Mouse (Mus musculus) stomach, embryonic 16.5 days (tissue): ENCODE measurements around the gene Mrpl39. TPM values are rescaled to one million over a fixed set of nuclear protein-coding genes. Genes with fewer than 3 reads are reported as not detected.

Source experiments
- ATAC-seq: fragments of 200-750 bp; cut with Nextera tagmentation; 2 replicates; pipeline ENCODE4 v1.8.0; 2017; ENCODE audit warnings: moderate number of reproducible peaks, moderate TSS enrichment; ENCODE audit not compliant: insufficient read depth, low FRiP score
- H3K27ac ChIP-seq: fragments of 300-500 bp; sonication (generic); 2 replicates; pipeline ENCODE4 v1.5.1; 2014; ENCODE audit warnings: low read length
- H3K27me3 ChIP-seq: fragments of 300-500 bp; sonication (generic); 2 replicates; pipeline ENCODE4 v1.6.1; 2014; ENCODE audit warnings: low read length, control low read depth, mixed read lengths; ENCODE audit not compliant: control insufficient read depth, insufficient read depth
- H3K36me3 ChIP-seq: fragments of 300-500 bp; sonication (generic); 2 replicates; pipeline ENCODE4 v1.6.1; 2014; ENCODE audit warnings: low read length; ENCODE audit not compliant: control insufficient read depth, insufficient read depth
- H3K4me1 ChIP-seq: fragments of 300-500 bp; sonication (generic); 2 replicates; pipeline ENCODE4 v1.6.1; 2014; ENCODE audit warnings: low read length, control low read depth, mixed read lengths; ENCODE audit not compliant: control insufficient read depth, insufficient read depth
- H3K4me2 ChIP-seq: fragments of 300-500 bp; sonication (generic); 2 replicates; pipeline ENCODE4 v1.6.1; 2014; ENCODE audit warnings: low read depth, low read length, mixed read lengths
- H3K4me3 ChIP-seq: fragments of 300-500 bp; sonication (generic); replicated peaks from 2 replicates; pipeline ENCODE4 v1.5.1; 2014; ENCODE audit warnings: mild to moderate bottlenecking, low read length
- H3K9ac ChIP-seq: fragments of 300-500 bp; sonication (generic); 2 replicates; pipeline ENCODE4 v1.6.1; 2014; ENCODE audit warnings: low read length
- H3K9me3 ChIP-seq: fragments of 300-500 bp; sonication (generic); replicated peaks from 2 replicates; pipeline ENCODE4 v1.6.1; 2016; ENCODE audit warnings: low read length, control low read depth; ENCODE audit not compliant: control insufficient read depth
- WGBS: fragments of 180-500 bp; shearing (Covaris S2); extraction: QIAGEN DNeasy Blood & Tissue Kit; methylation state at CpG from one replicate; pipeline ENCODE4 v1.1.7; 2014; 5-methylcytosine and 5-hydroxymethylcytosine counted together
- polyA plus RNA-seq: library from polyadenylated mRNA; unstranded; fragments of >200 nt; fragmentation: Nextera tagmentation; extraction: Ambion mirVana; gene quantifications from 2 replicates; pipeline ENCODE4 v1.2.1, GENCODE M21; 2015

The Mrpl39 gene
- polyA plus RNA-seq, 1 experiment from 2014 or later: 46.9 TPM

DNA sequence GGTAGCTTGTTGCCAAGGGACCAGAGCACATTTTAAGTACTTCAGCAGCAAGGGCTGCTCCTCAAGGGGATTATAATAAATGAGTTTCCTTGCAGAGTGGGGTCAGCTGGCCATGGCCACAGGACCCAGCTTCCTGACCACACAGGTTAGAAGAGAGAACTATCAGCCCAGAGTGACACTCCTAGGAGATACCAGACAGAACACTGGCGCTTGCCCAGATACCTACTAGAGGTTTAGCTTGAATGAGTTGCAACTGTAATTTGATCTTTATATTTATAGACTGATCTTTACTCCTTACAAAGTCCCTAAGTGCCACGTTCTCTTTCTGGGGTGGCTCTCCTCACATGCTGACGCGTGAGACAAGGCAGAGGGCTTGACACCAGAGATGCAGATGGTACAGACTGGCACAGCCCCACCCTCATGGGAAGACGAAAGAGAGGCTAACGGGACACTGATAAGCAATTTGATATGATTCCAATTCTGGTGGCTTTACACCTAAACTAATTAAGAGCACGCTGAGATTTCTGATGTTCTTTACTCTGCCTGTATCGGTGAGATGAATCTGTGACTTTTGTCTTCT is 30.8 kb downstream of the Mrpl39 start:
- H3K27ac ChIP-seq: no peak overlapping the region
- H3K9ac ChIP-seq: no peak overlapping the region
- H3K27me3 ChIP-seq: 0 out of 2 replicates have a peak, but pooled peaks cover 3% of the 10 kb centered on the region
- no peaks in the 10 kb centered on the region for H3K9me3 ChIP-seq
- no peak overlapping the region for H3K4me2 ChIP-seq
- WGBS: 55% methylated on average over 8 of the region's 8 CpGs
- H3K4me1 ChIP-seq: no peaks in the 10 kb centered on the region
- ATAC-seq: no peak; the same call in 1 of the 2 replicates
- no peak overlapping the region for H3K4me3 ChIP-seq
- no peaks in the 10 kb centered on the region for H3K36me3 ChIP-seq

DNA sequence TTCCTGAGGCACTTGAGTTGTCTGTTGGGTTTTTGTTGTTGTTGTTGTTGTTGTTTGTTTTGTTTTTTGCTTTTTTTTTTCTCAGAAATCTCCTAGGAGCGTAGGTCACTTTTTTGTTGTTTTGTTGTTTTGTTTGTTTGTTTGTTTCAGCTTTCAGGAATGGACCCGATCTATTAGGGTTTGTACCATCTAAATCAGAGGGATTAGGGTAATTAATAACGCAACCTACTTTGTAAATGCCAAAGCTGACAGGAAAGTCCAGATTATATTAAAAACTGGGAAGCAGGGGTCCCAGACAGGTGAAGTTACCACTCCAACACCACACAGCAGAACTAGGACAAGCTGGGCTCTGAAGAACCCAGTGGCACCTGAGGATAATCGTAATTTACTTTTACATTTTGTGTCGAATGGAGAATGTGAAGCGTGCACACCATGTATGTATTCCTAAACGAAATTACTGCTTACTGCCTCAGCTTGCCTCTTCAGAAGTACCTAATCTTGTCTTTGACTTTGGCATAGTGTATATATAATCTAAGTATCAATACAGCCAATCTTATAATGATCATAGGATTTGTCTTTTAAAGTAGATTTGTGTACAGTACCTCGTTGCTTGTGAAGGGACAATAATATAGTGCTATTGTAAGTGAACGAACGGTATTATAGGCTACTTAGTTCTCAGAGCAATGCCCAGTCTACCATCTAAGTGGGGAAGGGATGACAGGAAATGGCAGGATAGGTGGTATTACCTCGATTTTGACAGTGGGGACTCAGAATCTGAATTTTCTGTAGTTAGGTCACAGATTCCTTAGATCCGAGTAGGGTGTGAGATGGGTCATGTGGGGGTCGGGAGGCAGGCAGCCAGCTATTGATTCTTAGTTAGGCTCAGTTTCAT is 31.5 kb downstream of the Mrpl39 start:
- Histone ChIP-seq H3K9me3 (no peaks in the 10 kb centered on the region), H3K9ac (no peak overlapping the region), H3K4me3 (peak overlapping the region; percentile 51), H3K4me2 (peak overlapping the region; percentile 96), H3K36me3 (no peaks in the 10 kb centered on the region), H3K4me1 (no peaks in the 10 kb centered on the region), H3K27ac (no peak overlapping the region), H3K27me3 (0 out of 2 replicates have a peak, but pooled peaks cover 3% of the 10 kb centered on the region)
- 56% methylated on average over 13 of the region's 13 CpGs for WGBS
- ATAC-seq: no peak

DNA sequence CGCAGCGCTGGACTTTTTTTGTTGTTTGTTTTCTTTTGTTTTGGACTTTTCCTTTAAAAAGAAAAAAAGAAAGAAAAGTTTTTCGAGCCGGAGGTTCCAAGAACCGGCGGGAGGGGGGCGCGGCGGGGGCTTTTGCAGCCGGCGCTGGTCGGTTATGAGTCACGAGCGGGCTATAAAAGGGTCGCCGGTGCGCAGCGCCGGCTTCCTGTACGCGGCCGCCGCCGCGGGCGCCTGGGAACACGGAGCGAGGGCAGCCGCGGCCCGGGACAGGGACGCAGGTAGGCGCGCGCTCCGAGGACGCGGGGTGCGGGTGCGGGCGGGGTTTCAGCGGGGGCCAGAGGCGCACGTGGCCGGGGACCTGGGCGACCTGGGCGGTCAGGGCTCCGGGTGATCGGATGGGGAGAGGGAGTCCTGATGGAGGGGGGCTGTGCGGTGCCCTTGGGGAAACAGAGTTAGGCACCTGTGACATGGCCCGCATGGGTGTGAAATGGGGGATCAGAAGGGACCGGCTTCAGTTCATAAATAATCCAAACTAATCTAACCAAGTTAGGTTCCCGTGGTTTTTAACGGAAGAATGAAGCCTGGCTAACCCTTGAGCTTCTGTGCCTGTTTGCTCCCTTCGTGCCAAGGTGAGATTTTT is 32.3 kb downstream of the Mrpl39 start:
- 0 out of 2 replicates have a peak, but pooled peaks cover 3% of the 10 kb centered on the region for H3K27me3 ChIP-seq
- H3K9me3 ChIP-seq: no peaks in the 10 kb centered on the region
- peak overlapping the region; percentile 51 for H3K4me3 ChIP-seq
- H3K36me3 ChIP-seq: no peaks in the 10 kb centered on the region
- H3K27ac ChIP-seq: no peak overlapping the region
- H3K4me2 ChIP-seq: peak overlapping the region; percentile 96
- under 1% methylated on average over 55 of the region's 55 CpGs for WGBS
- ATAC-seq: peak; percentile 74
- H3K9ac ChIP-seq: peak overlapping the region; percentile 68
- H3K4me1 ChIP-seq: no peaks in the 10 kb centered on the region

DNA sequence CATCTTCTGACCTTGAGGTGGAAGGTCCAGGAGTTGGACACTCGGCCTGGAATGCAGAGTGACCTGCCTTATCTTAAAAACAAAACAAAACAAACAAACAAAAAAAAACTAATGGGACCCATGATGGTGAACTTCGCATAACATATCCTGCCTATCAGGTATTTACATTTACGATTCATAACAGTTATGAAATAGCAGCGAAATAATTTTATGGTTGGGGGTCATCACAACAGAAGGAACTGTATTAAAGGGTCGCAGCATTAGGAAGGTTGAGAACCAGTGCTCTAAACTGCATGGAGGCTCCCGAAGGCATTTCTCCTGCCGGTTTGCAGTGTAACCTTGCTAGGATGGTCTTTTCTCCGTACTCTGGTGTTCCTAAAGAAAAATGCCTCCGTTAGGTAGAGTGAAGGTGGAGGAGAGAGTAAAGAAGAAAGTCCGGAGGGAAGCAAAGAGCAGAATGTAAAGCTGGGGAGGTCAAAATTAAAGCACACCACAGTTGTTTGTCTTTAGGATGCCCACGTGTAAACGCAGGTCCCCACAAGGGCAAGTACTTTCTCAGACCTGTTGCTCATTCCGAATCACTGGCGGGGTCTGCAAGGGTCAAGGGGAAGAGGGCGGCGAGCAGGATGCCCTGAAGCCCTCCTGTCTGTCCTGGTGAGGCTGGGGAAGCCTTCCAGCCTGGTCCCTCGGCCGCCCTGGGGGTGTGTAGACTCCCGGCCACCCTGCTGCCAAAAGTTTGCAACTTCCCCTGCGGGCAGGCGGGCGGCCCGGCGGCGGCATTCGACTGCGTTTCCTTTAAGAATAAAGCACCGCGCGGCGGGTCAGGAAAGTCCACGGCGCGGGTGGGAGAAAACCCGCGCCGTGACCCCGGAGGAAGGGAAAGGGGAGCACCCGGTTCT is 33.1 kb downstream of the Mrpl39 start:
- H3K4me2 ChIP-seq: peak overlapping the region; percentile 96
- no peaks in the 10 kb centered on the region for H3K9me3 ChIP-seq
- H3K9ac ChIP-seq: peak overlapping the region; percentile 68
- ATAC-seq: peak; percentile 25; the same call in 1 of the 2 replicates
- WGBS: 13% methylated on average over 39 of the region's 39 CpGs
- no peak overlapping the region for H3K27ac ChIP-seq
- H3K4me1 ChIP-seq: no peaks in the 10 kb centered on the region
- H3K4me3 ChIP-seq: peak overlapping the region; percentile 51
- 0 out of 2 replicates have a peak, but pooled peaks cover 3% of the 10 kb centered on the region for H3K27me3 ChIP-seq
- no peaks in the 10 kb centered on the region for H3K36me3 ChIP-seq

DNA sequence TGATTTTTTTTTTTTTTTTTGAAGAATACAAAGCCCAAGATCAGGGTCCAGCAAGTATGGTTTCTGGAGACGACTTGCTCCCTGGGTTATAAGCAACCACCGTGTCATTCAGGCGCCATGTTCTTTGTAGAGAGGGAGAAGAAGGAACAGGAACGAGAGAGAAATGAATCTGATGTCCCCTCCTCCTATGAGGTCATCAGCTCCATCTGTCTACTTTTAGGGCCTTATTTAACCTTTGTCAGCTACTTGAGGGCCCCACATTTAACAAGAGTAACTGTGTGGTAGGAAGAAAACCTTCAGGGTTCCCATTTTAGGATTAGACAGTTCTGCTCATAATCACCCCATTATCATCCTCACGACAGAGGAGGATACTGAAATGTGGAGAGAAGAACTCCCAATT is 34.5 kb downstream of the Mrpl39 start:
- Histone ChIP-seq H3K4me1 (no peaks in the 10 kb centered on the region), H3K9ac (no peak overlapping the region), H3K4me2 (no peak overlapping the region), H3K27me3 (0 out of 2 replicates have a peak, but pooled peaks cover 3% of the 10 kb centered on the region), H3K36me3 (no peaks in the 10 kb centered on the region), H3K27ac (no peak overlapping the region), H3K4me3 (no peak overlapping the region), H3K9me3 (no peaks in the 10 kb centered on the region)
- WGBS: 85% methylated on average over 5 of the region's 5 CpGs
- no peak for ATAC-seq

DNA sequence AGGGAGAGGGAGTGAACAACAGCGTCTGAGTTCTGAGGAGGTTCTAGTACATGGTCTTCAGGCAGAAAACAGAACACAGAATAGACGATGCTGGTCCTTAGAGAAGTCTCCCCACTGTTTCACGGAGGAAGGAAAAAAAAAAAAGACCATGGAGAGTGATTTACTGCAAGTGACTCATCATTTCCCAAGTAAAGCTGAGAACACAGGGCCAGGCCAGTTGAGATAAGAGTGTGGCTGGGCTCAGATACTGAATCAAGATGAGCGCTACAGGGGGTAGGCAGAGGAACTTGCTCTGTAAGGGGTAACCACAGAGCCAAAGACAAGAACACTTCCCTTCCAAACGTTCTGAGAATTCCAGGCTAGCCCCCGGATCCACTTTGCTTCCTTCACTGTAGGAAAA is 36.8 kb downstream of the Mrpl39 start:
- 59% methylated on average over 6 of the region's 6 CpGs for WGBS

DNA sequence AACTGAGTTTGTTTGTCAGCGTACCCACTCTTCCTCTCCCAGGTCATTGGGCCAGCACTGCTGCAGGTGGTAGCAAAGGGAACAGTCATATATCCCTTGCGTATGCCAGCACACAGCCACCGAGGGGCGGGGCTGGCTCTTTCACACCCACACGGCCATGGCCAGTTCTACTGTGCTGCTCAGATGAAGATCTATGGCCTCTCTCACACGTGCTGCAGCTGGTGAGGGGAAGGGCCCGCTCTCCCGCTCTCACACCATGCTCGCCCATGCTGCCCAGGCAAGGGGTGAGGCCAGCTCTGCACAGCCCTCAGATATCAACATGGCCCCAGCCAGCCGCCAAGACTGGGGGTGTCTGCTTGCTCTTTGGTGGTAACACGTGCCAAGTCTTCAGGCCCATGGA is 39.4 kb downstream of the Mrpl39 start:
- Histone ChIP-seq H3K9ac (no peak overlapping the region), H3K4me3 (no peak overlapping the region), H3K36me3 (no peaks in the 10 kb centered on the region), H3K27ac (no peak overlapping the region), H3K9me3 (no peaks in the 10 kb centered on the region), H3K27me3 (no peaks in the 10 kb centered on the region), H3K4me2 (no peak overlapping the region), H3K4me1 (no peaks in the 10 kb centered on the region)
- 82% methylated on average over 11 of the region's 11 CpGs for WGBS
- ATAC-seq: no peak

More for the DNA sequence above, 36.8 kb downstream of the Mrpl39 start:
- 0 out of 2 replicates have a peak, but pooled peaks cover under 1% of the 10 kb centered on the region for H3K27me3 ChIP-seq
- no peak for ATAC-seq
- H3K36me3 ChIP-seq: no peaks in the 10 kb centered on the region
- H3K4me3 ChIP-seq: no peak overlapping the region
- H3K9me3 ChIP-seq: no peaks in the 10 kb centered on the region
- no peak overlapping the region for H3K9ac ChIP-seq
- H3K4me2 ChIP-seq: no peak overlapping the region
- H3K4me1 ChIP-seq: no peaks in the 10 kb centered on the region
- no peak overlapping the region for H3K27ac ChIP-seq

DNA sequence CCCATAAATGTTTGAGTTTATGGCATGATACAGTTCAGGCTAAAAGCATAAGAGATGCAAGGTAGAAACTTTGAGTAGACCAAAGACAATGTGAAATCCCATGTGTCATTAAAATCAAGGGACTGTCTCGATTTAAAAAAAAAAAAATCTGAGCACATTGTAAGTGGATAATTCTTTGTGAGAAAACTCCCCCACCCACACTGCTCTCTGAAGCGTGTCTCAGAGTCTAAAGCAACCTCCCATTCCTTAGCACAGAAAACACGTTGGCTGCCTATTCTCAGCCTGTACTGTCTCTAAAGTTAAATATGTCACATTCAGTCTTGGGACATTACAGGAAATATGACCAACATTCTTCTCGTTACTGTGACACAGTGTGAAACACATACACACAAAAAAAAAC is 53.6 kb downstream of the Mrpl39 start:
- Histone ChIP-seq H3K27ac (no peak overlapping the region), H3K9me3 (no peaks in the 10 kb centered on the region), H3K9ac (no peak overlapping the region), H3K4me3 (no peak overlapping the region), H3K27me3 (no peaks in the 10 kb centered on the region), H3K4me1 (no peaks in the 10 kb centered on the region), H3K4me2 (no peak overlapping the region), H3K36me3 (no peaks in the 10 kb centered on the region)
- WGBS: 73% methylated on average over 4 of the region's 4 CpGs
- ATAC-seq: no peak
